Mouse (Mus musculus): ENCODE measurements around the gene Hbb-bh1. TPM values are rescaled to one million over a fixed set of nuclear protein-coding genes. Genes with fewer than 3 reads are reported as not detected.
"Not testable (repeated sequence)": the region's sequence is repeated elsewhere in the genome, so short reads cannot be mapped to it uniquely, and the experiment has no call there.

Hbb-bh1 gene
- total RNA-seq, 2 experiments from 2014 or later, result not detected

DNA sequence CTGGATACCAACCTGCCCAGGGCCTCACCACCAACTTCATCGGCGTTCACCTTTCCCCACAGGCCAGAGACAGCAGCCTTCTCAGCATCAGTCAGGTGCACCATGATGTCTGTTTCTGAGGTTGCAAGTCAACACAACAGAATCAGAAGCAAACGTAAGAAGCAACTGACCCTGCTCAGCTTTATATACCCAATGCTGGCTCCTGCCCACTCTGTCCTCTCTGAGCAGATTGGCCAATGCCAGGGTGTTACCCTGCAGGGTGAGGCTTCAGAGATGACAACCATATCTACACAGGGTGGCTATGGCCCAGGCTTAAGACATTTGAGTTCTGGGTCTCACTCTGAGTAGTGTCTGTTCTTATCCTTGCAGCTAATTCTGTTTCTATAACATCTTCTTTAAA is 29.2 kb downstream of the Hbb-bh1 start, which contains the start of gene Hbb-bt:
Hbb-bt (minus strand) TSS at position 231 of the 400 bp plus-strand sequence.
- ATAC-seq (replicated peaks; ENCODE audit: low FRiP score, poor library complexity, severe bottlenecking), result peak; percentile 62

- ATAC-seq (replicated peaks; ENCODE audit: low FRiP score, poor library complexity, severe bottlenecking), result peak; percentile 27
These were observed 29.8 kb downstream of the Hbb-bh1 start for GRCm38 (mm10) chr7:103813152-103813551.

- peak; percentile 6; the same call in 1 of the 2 replicates for ATAC-seq (replicated peaks; ENCODE audit: low FRiP score, poor library complexity, severe bottlenecking)
These were observed 30.8 kb downstream of the Hbb-bh1 start for GRCm38 (mm10) chr7:103812174-103812573.

DNA sequence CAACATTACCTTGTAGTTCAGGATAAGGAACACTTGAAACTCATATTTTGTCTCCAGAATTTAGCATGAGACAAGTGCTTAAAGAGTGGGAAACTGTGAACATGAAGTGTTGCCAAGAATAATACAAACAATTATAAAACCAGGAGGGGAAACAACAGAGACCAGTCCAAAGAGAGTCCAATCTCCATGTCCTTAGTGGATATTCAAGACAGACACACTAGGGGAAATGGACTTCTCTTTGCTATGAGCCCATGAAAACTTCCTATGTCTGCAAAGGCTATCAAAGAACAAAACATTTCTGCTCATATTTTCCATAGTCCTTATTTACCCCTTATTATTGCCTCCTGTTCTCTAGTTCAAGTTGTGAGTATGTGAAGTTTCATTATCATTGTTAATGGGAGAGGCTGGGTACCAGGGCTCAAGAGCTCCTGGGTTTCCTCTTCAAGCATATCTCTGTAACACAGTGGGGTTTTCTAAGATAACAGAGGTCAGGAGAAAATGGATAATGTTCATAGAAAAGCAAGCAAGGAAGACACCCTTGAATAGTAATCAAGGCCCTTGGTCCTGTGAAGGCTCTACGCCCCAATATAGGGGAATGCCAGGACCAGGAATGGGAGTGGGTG is 31.6 kb downstream of the Hbb-bh1 start:
- peak; percentile 27 for ATAC-seq (replicated peaks; ENCODE audit: low FRiP score, poor library complexity, severe bottlenecking)

DNA sequence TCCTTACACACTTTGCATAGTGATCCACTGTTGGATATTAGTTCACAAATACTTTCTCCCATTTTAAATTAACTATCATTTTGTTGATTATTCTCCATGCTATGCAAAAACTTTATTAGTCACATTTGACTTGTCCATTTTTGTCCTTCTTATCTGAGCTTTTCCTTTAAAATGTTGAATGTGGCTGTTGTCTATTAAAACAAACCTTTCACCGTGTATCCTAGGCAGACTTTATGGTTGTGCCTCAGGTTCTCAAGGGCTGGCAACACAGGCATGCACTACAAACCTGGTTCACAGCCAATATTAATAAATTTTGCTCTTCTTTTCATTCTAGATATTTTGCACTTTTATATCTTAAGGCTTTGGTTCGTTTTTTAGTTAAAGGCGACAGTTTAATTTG is 32.2 kb downstream of the Hbb-bh1 start:
- ATAC-seq (replicated peaks; ENCODE audit: low FRiP score, poor library complexity, severe bottlenecking), result peak; percentile 9

DNA sequence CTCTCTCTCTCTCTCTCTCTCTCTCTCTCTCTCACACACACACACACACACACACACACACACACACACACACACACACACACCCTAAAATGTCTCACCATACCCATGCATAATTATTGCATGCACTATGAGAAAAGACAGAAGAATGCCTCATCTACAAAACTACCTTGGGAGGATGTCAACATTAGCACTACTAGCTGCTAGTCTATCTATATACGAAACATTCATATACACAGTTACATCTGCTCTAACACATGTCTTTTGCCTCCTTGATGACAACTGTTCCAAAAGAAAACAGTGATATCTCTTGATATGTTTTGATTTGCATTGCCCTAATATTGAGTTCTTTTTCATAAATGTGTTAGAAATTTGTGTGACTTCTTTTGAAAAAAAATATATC is 32.7 kb downstream of the Hbb-bh1 start:
- peak; percentile 7 for ATAC-seq (replicated peaks; ENCODE audit: low FRiP score, poor library complexity, severe bottlenecking)

GRCm38 (mm10) chr7:103809801-103810155 is 33.2 kb downstream of the Hbb-bh1 start:
- no peak for ATAC-seq (replicated peaks; ENCODE audit: low FRiP score, poor library complexity, severe bottlenecking)

DNA sequence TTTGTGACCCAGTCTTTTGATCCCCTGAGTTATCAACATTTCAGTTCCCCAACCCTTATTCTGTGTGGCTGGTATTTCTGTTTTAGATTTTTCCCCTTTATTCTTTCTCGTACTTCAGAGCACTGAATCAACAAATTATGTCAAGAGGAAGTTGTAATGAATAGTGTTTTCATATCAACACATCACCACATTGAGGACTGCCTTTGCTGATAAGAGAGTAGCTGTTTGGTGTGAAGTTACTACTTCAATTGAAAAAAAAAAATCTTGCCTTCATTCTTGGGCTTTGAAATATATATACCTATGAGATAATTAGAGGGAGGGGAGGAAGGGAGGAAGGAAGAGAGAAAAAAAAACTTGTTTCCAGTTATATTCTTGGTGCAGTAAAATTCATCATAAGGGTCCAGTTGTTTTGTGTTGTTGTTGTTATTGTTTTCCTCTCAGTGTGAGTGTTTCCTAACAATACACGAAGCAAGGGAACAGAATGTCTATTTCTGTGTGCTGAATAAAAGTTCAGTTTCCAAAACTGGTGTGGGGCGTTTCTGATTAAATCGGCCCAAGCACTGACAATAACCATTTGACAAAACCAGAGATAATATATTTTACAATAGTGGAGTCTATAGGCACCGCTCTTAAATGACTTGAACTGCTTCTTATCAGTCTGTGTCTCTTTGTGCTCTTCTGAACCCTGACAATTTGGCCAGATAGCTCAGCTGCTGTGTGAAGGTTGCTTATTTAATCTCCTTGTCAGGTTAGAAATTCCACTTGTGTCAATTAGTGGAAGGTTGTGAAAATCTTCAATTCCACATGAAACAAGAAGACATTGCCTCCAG is 33.8 kb downstream of the Hbb-bh1 start:
- no peak for ATAC-seq (replicated peaks; ENCODE audit: low FRiP score, poor library complexity, severe bottlenecking)

DNA sequence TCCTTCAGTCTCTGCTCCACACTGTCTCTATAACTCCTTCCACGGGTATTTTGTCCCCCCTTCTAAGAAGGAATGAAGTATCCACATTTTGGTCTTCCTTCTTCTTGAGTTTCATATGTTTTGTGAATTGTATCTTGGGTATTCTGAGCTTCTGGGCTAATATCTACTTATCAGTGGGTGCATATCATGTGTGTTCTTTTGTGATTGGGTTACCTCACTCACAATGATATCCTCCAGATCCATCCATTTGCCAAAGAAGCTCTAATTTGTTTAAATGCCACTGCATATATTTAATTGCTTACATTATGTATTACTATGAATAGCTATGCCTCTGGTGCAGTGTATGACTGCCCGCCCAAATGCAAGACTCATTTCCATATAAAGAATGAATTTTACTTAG is 34.8 kb downstream of the Hbb-bh1 start:
- ATAC-seq (replicated peaks; ENCODE audit: low FRiP score, poor library complexity, severe bottlenecking), result not testable (repeated sequence)

DNA sequence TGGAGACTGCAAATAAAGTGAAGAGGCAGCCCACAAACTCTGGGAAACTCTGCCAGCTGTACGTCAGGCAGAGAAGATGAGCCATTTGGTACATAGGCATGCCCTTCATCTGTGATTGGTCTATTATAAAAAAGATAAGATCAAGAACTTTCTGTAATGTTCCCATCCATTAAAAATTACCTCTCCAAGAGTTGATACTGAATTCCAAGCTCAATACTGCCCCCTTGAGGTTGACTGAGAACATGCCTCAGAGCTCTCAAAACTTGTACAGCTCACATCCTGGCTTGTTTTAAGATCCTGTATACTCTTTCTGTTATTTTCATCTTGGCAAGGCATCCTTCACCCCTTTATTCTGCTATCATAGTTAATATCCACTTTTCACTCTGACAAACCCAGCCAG is 36.1 kb downstream of the Hbb-bh1 start:
- peak; percentile 25; the same call in 1 of the 2 replicates for ATAC-seq (replicated peaks; ENCODE audit: low FRiP score, poor library complexity, severe bottlenecking)

DNA sequence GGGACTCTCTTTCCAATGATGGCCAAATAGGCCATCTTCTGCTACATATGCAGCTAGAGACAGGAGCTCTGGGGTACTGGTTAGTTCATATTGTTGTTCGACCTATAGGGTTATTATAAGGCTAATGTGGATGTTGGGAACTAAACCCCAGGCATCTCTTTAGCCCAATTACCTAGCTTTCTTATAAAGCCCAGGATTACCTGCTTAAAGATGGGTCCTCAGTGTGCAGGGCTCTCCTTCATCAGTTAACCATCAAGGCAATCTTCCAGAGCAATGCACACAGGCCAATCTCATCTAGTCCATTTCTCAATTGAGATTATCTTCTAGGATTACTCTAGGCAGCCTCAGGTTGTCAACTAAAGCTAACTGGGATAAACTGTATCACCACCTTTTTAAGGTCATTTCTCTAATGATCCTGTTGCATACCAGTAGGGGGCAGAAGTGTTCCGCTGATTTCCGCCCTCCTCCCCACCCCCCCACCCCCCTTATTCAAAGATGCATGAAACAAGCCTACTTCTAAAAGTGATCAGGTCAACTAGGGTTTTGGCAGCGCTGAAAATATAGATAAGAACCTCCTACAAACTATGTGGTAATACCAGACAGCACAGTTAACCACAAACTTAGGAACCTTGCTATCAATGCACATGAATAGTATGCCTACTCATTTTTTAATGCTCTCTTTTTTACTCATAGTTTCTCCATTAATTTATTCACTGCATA is 50.1 kb downstream of the Hbb-bh1 start:
- ATAC-seq (replicated peaks; ENCODE audit: low FRiP score, poor library complexity, severe bottlenecking), result peak; percentile 83

- no peak for ATAC-seq (replicated peaks; ENCODE audit: low FRiP score, poor library complexity, severe bottlenecking)
These were observed 51.2 kb downstream of the Hbb-bh1 start, which contains the start of gene Olfr67 for GRCm38 (mm10) chr7:103791721-103792120. Gene Olfr67 (minus strand): TSS chr7:103791821.

Other genes with a start within 250 kb of the Hbb-bh1 start
Only the 30 nearest of the 32 such genes appear.
- not detected in 2 replicates for gene Olfr620, start 230.6 kb downstream of the Hbb-bh1 start, total RNA-seq (2015; ENCODE audit: low replicate concordance)
- gene Olfr620, start 230.6 kb downstream of the Hbb-bh1 start, total RNA-seq (2017; ENCODE audit: low replicate concordance), result not detected in 2 replicates
- not detected in 2 replicates for gene Olfr622, start 200.5 kb downstream of the Hbb-bh1 start, total RNA-seq (2015; ENCODE audit: low replicate concordance)
- not detected in 2 replicates for gene Olfr622, start 200.5 kb downstream of the Hbb-bh1 start, total RNA-seq (2017; ENCODE audit: low replicate concordance)
- not detected in 2 replicates for gene Olfr623, start 179.5 kb downstream of the Hbb-bh1 start, total RNA-seq (2015; ENCODE audit: low replicate concordance)
- not detected in 2 replicates for gene Olfr623, start 179.5 kb downstream of the Hbb-bh1 start, total RNA-seq (2017; ENCODE audit: low replicate concordance)
- gene Olfr624, start 172.0 kb downstream of the Hbb-bh1 start, total RNA-seq (2015; ENCODE audit: low replicate concordance), result 0.21 TPM in 1 of 2 replicates, not detected in the other
- gene Olfr624, start 172.0 kb downstream of the Hbb-bh1 start, total RNA-seq (2017; ENCODE audit: low replicate concordance), result not detected in 2 replicates
- gene Olfr625-ps1, start 160.4 kb downstream of the Hbb-bh1 start, total RNA-seq (2015; ENCODE audit: low replicate concordance), result not detected in 2 replicates
- not detected in 2 replicates for gene Olfr625-ps1, start 160.4 kb downstream of the Hbb-bh1 start, total RNA-seq (2017; ENCODE audit: low replicate concordance)
- not detected in 2 replicates for gene Olfr243, start 128.5 kb downstream of the Hbb-bh1 start, total RNA-seq (2015; ENCODE audit: low replicate concordance)
- 0.28 TPM in 1 of 2 replicates, not detected in the other for gene Olfr243, start 128.5 kb downstream of the Hbb-bh1 start, total RNA-seq (2017; ENCODE audit: low replicate concordance)
- not detected in 2 replicates for gene Olfr628, start 112.8 kb downstream of the Hbb-bh1 start, total RNA-seq (2015; ENCODE audit: low replicate concordance)
- not detected in 2 replicates for gene Olfr628, start 112.8 kb downstream of the Hbb-bh1 start, total RNA-seq (2017; ENCODE audit: low replicate concordance)
- gene Olfr629, start 98.2 kb downstream of the Hbb-bh1 start, total RNA-seq (2015; ENCODE audit: low replicate concordance), result not detected in 2 replicates
- gene Olfr629, start 98.2 kb downstream of the Hbb-bh1 start, total RNA-seq (2017; ENCODE audit: low replicate concordance), result 0.43 TPM in 1 of 2 replicates, not detected in the other
- not detected in 2 replicates for gene Olfr630, start 85.8 kb downstream of the Hbb-bh1 start, total RNA-seq (2015; ENCODE audit: low replicate concordance)
- gene Olfr630, start 85.8 kb downstream of the Hbb-bh1 start, total RNA-seq (2017; ENCODE audit: low replicate concordance), result 1.5 TPM in 1 of 2 replicates, not detected in the other
- gene Olfr69, start 71.6 kb downstream of the Hbb-bh1 start, total RNA-seq (2015; ENCODE audit: low replicate concordance), result 2.7 and 5.6 TPM in 2 replicates
- 0.70 and 1.1 TPM in 2 replicates for gene Olfr69, start 71.6 kb downstream of the Hbb-bh1 start, total RNA-seq (2017; ENCODE audit: low replicate concordance)
- 1.0 and 1.3 TPM in 2 replicates for gene Olfr68, start 63.5 kb downstream of the Hbb-bh1 start, total RNA-seq (2015; ENCODE audit: low replicate concordance)
- gene Olfr68, start 63.5 kb downstream of the Hbb-bh1 start, total RNA-seq (2017; ENCODE audit: low replicate concordance), result 1.4 and 1.5 TPM in 2 replicates
- gene Olfr67, start 51.3 kb downstream of the Hbb-bh1 start, total RNA-seq (2015; ENCODE audit: low replicate concordance), result 5.0 and 10.2 TPM in 2 replicates
- gene Olfr67, start 51.3 kb downstream of the Hbb-bh1 start, total RNA-seq (2017; ENCODE audit: low replicate concordance), result 2.8 and 4.2 TPM in 2 replicates
- gene Hbb-bt, start 29.2 kb downstream of the Hbb-bh1 start, total RNA-seq (2015; ENCODE audit: low replicate concordance), result 39,556 and 40,045 TPM in 2 replicates
- gene Hbb-bt, start 29.2 kb downstream of the Hbb-bh1 start, total RNA-seq (2017; ENCODE audit: low replicate concordance), result 14,681 and 15,230 TPM in 2 replicates
- 179,259 and 187,171 TPM in 2 replicates for gene Hbb-bs, start 15.1 kb downstream of the Hbb-bh1 start, total RNA-seq (2015; ENCODE audit: low replicate concordance)
- gene Hbb-bs, start 15.1 kb downstream of the Hbb-bh1 start, total RNA-seq (2017; ENCODE audit: low replicate concordance), result 69,583 and 76,927 TPM in 2 replicates
- gene Hbb-bh2, start 2.6 kb downstream of the Hbb-bh1 start, total RNA-seq (2015; ENCODE audit: low replicate concordance), result not detected in 2 replicates
- gene Hbb-bh2, start 2.6 kb downstream of the Hbb-bh1 start, total RNA-seq (2017; ENCODE audit: low replicate concordance), result 1.0 and 4.6 TPM in 2 replicates
- 2.9 and 8.6 TPM in 2 replicates for gene Hbb-y, start 10.1 kb upstream of the Hbb-bh1 start, total RNA-seq (2015; ENCODE audit: low replicate concordance)
- gene Hbb-y, start 10.1 kb upstream of the Hbb-bh1 start, total RNA-seq (2017; ENCODE audit: low replicate concordance), result not detected in 2 replicates
- gene Olfr66, start 43.1 kb upstream of the Hbb-bh1 start, total RNA-seq (2015; ENCODE audit: low replicate concordance), result not detected in 2 replicates
- gene Olfr66, start 43.1 kb upstream of the Hbb-bh1 start, total RNA-seq (2017; ENCODE audit: low replicate concordance), result not detected in 2 replicates
- not detected in 2 replicates for gene Olfr64, start 51.3 kb upstream of the Hbb-bh1 start, total RNA-seq (2015; ENCODE audit: low replicate concordance)
- 0.14 and 0.34 TPM in 2 replicates for gene Olfr64, start 51.3 kb upstream of the Hbb-bh1 start, total RNA-seq (2017; ENCODE audit: low replicate concordance)
- gene Olfr65, start 60.3 kb upstream of the Hbb-bh1 start, total RNA-seq (2015; ENCODE audit: low replicate concordance), result not detected in 2 replicates
- gene Olfr65, start 60.3 kb upstream of the Hbb-bh1 start, total RNA-seq (2017; ENCODE audit: low replicate concordance), result 0.28 TPM in 1 of 2 replicates, not detected in the other
- 1.0 TPM in 1 of 2 replicates, not detected in the other for gene Olfr631, start 85.7 kb upstream of the Hbb-bh1 start, total RNA-seq (2015; ENCODE audit: low replicate concordance)
- gene Olfr631, start 85.7 kb upstream of the Hbb-bh1 start, total RNA-seq (2017; ENCODE audit: low replicate concordance), result 2.1 TPM in 1 of 2 replicates, not detected in the other
- gene Olfr632, start 91.2 kb upstream of the Hbb-bh1 start, total RNA-seq (2015; ENCODE audit: low replicate concordance), result not detected in 2 replicates
- 1.7 TPM in 1 of 2 replicates, not detected in the other for gene Olfr632, start 91.2 kb upstream of the Hbb-bh1 start, total RNA-seq (2017; ENCODE audit: low replicate concordance)
- not detected in 2 replicates for gene Olfr633, start 101.3 kb upstream of the Hbb-bh1 start, total RNA-seq (2015; ENCODE audit: low replicate concordance)
- gene Olfr633, start 101.3 kb upstream of the Hbb-bh1 start, total RNA-seq (2017; ENCODE audit: low replicate concordance), result not detected in 2 replicates
- gene Olfr635, start 128.0 kb upstream of the Hbb-bh1 start, total RNA-seq (2015; ENCODE audit: low replicate concordance), result not detected in 2 replicates
- gene Olfr635, start 128.0 kb upstream of the Hbb-bh1 start, total RNA-seq (2017; ENCODE audit: low replicate concordance), result 0.09 and 0.14 TPM in 2 replicates
- gene Olfr638, start 155.6 kb upstream of the Hbb-bh1 start, total RNA-seq (2015; ENCODE audit: low replicate concordance), result not detected in 2 replicates
- not detected in 2 replicates for gene Olfr638, start 155.6 kb upstream of the Hbb-bh1 start, total RNA-seq (2017; ENCODE audit: low replicate concordance)
- not detected in 2 replicates for gene Olfr639, start 174.1 kb upstream of the Hbb-bh1 start, total RNA-seq (2015; ENCODE audit: low replicate concordance)
- gene Olfr639, start 174.1 kb upstream of the Hbb-bh1 start, total RNA-seq (2017; ENCODE audit: low replicate concordance), result 0.09 and 0.14 TPM in 2 replicates
- not detected in 2 replicates for gene Olfr640, start 182.4 kb upstream of the Hbb-bh1 start, total RNA-seq (2015; ENCODE audit: low replicate concordance)
- gene Olfr640, start 182.4 kb upstream of the Hbb-bh1 start, total RNA-seq (2017; ENCODE audit: low replicate concordance), result not detected in 2 replicates
- gene Olfr641, start 192.3 kb upstream of the Hbb-bh1 start, total RNA-seq (2015; ENCODE audit: low replicate concordance), result not detected in 2 replicates
- 0.98 TPM in 1 of 2 replicates, not detected in the other for gene Olfr641, start 192.3 kb upstream of the Hbb-bh1 start, total RNA-seq (2017; ENCODE audit: low replicate concordance)
- gene Olfr642, start 209.5 kb upstream of the Hbb-bh1 start, total RNA-seq (2015; ENCODE audit: low replicate concordance), result not detected in 2 replicates
- gene Olfr642, start 209.5 kb upstream of the Hbb-bh1 start, total RNA-seq (2017; ENCODE audit: low replicate concordance), result 0.14 TPM in 1 of 2 replicates, not detected in the other
- not detected in 2 replicates for gene 4930516K23Rik, start 218.3 kb upstream of the Hbb-bh1 start, total RNA-seq (2015; ENCODE audit: low replicate concordance)
- not detected in 2 replicates for gene 4930516K23Rik, start 218.3 kb upstream of the Hbb-bh1 start, total RNA-seq (2017; ENCODE audit: low replicate concordance)
- gene Olfr644, start 228.7 kb upstream of the Hbb-bh1 start, total RNA-seq (2015; ENCODE audit: low replicate concordance), result not detected in 2 replicates
- gene Olfr644, start 228.7 kb upstream of the Hbb-bh1 start, total RNA-seq (2017; ENCODE audit: low replicate concordance), result not detected in 2 replicates